Mouse (Mus musculus) midbrain, embryonic 11.5 days (tissue): ENCODE measurements around the gene Gm11634. TPM values are rescaled to one million over a fixed set of nuclear protein-coding genes. Genes with fewer than 3 reads are reported as not detected.
A peak's percentile ranks its signal among the peaks of the same experiment; 100 is the strongest.

ENCODE experiments used
- ATAC-seq: fragments of 200-750 bp; cut with Nextera tagmentation; 2 replicates; pipeline ENCODE4 v1.8.0; 2017; ENCODE audit warnings: moderate TSS enrichment, moderate library complexity; ENCODE audit not compliant: low FRiP score
- DNase-seq: peaks from one replicate; pipeline ENCODE4 v3.0.0; 2015; ENCODE audit warnings: low spot score; ENCODE audit errors: missing footprints
- H3K27ac ChIP-seq: fragments of 300-500 bp; sonication (generic); 2 replicates; pipeline ENCODE4 v1.5.1; 2014; ENCODE audit warnings: low read depth, low read length
- H3K27me3 ChIP-seq: fragments of 300-500 bp; sonication (generic); 2 replicates; pipeline ENCODE4 v1.6.1; 2014; ENCODE audit warnings: mild to moderate bottlenecking, low read length, moderate library complexity, mixed read lengths; ENCODE audit not compliant: control insufficient read depth, insufficient read depth
- H3K36me3 ChIP-seq: fragments of 300-500 bp; sonication (generic); 2 replicates; pipeline ENCODE4 v1.6.1; 2014; ENCODE audit warnings: mild to moderate bottlenecking, low read length, moderate library complexity, mixed read lengths; ENCODE audit not compliant: control insufficient read depth, insufficient read depth
- H3K4me1 ChIP-seq: fragments of 300-500 bp; sonication (generic); 2 replicates; pipeline ENCODE4 v1.6.1; 2014; ENCODE audit warnings: low read length; ENCODE audit not compliant: control insufficient read depth, insufficient read depth
- H3K4me2 ChIP-seq: fragments of 300-500 bp; sonication (generic); 2 replicates; pipeline ENCODE4 v1.6.1; 2014; ENCODE audit warnings: mild to moderate bottlenecking, moderate library complexity
- H3K4me3 ChIP-seq: fragments of 300-500 bp; sonication (generic); 2 replicates; pipeline ENCODE4 v1.5.1; 2014; ENCODE audit warnings: low read depth, low read length
- H3K9ac ChIP-seq: fragments of 300-500 bp; sonication (generic); 2 replicates; pipeline ENCODE4 v1.6.1; 2014; ENCODE audit warnings: low read length
- H3K9me3 ChIP-seq: fragments of 300-500 bp; sonication (generic); 2 replicates; pipeline ENCODE4 v1.6.1; 2016; ENCODE audit warnings: low read length; ENCODE audit not compliant: control insufficient read depth
- WGBS: fragments of 180-500 bp; shearing (Covaris S2); extraction: QIAGEN DNeasy Blood & Tissue Kit; methylation state at CpG from one replicate; pipeline ENCODE4 v1.1.7; 2014; 5-methylcytosine and 5-hydroxymethylcytosine counted together
- polyA plus RNA-seq: library from polyadenylated mRNA; unstranded; fragments of >200 nt; fragmentation: Nextera tagmentation; extraction: Ambion mirVana; gene quantifications from 2 replicates; pipeline ENCODE4 v1.2.1, GENCODE M21; 2014

Gm11634 gene
- polyA plus RNA-seq, 1 experiment from 2014 or later, result not detected

DNA sequence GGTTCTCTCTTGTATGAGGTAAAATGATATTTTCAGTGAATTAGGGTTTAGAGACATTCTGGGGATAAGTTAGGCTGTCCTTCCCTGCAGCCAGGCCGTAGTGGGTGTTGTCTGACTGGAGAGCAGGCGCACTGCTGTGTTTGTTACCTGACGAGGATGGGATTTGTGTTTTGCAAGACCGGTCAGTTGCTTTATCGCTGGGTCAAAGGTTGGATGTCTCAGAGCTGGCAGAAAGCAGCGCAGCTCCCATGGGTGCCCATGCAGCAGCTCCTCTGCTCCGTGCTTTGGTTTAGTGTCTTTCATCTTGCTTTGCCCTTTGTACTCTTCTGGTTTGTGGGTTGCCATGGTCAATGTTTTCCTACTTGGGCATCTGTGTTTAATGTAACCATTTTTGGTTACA lies 42.5 kb downstream of the Gm11634 start:
- H3K4me1 ChIP-seq, result peaks cover 14% of the 10 kb centered on the region
- no peak overlapping the region for H3K4me3 ChIP-seq
- 0 out of 2 replicates have a peak, but pooled peaks cover 5% of the 10 kb centered on the region for H3K36me3 ChIP-seq
- no peak overlapping the region for H3K4me2 ChIP-seq
- ATAC-seq (no peak), DNase-seq (no peak)
- 93% methylated on average over 7 of the region's 7 CpGs for WGBS
- no peak overlapping the region for H3K9ac ChIP-seq
- no peaks in the 10 kb centered on the region for H3K9me3 ChIP-seq
- no peaks in the 10 kb centered on the region for H3K27me3 ChIP-seq
- no peak overlapping the region for H3K27ac ChIP-seq

DNA sequence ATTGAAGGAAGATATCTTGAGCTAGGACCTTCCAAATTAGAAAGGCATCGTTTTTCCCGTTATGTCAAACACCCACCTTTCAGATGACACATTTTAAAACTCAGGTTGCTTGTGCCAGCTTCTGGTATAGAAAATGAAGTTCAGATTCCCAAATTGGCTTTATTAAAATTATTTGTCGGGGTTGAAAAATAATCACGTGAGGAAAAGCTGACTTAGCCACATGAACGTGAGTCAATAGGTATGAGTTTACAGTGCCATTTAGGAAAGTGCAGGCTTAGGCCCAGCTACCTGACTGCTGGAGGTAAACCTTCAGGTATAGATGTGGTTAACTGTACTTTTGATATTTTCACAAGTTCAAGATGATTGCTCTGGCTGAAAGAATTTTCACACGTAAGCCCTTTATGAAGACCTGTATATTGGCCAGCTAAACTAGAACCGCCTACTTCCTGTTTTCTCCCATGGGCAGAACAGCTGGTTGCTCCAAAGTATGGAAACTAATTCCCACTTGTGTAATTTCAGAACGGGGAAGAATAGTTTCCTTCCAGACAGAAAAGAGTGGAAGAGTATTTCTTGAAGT lies 45.6 kb downstream of the Gm11634 start:
- Histone ChIP-seq H3K36me3 (0 out of 2 replicates have a peak, but pooled peaks cover 5% of the 10 kb centered on the region), H3K9ac (peak overlapping the region; percentile 83), H3K4me1 (peaks cover 24% of the 10 kb centered on the region), H3K27ac (no peak overlapping the region), H3K9me3 (no peaks in the 10 kb centered on the region), H3K4me2 (peak overlapping the region; percentile 76), H3K4me3 (peak overlapping the region; percentile 80), H3K27me3 (no peaks in the 10 kb centered on the region)
- no peak for ATAC-seq
- no peak for DNase-seq
- 27% methylated on average over 8 of the region's 8 CpGs for WGBS

DNA sequence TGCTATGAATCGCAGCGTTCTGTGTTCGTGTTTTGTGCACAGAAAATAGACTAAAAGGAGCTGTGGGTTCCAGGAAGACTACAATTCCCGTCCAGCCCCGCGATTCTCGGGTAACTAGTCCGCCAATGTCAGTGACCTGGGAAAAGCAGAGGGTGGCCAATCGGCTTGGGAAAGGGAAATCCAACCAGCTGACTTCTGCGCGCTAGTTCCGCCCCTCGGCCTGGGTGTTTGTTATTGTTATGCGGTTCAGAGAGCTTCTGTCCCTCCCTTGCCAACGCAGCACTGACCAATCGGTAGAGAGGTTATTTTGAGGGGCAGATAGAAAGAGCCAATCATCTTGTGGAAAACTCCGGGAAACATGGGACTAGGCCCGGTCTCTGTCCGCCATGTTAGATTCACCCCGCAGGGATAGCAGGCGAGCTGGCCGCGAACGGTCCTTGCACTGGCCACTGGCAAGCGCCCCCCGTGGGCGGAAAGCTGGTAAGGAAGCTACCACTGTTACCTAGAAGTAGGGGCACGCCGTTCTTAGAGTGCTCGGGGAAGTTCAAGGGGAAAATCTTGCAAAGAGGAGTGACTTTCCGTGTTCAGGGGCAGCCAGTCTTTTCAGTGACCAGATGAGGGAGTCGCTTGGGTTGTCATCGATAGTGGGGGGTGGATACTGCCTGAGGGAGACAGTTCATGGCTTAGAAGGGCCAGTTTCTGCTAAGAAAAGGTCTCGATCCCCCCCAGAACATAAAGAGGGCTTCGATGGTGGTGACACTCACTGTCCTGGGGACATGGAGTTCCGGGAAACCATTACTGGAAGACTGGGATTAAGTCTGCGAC lies 46.4 kb downstream of the Gm11634 start:
- DNase-seq (peak; percentile 97), ATAC-seq (peak; percentile 97)
- H3K9ac ChIP-seq, result peak overlapping the region; percentile 83
- 0 out of 2 replicates have a peak, but pooled peaks cover 5% of the 10 kb centered on the region for H3K36me3 ChIP-seq
- peak overlapping the region; percentile 80 for H3K4me3 ChIP-seq
- peaks cover 24% of the 10 kb centered on the region for H3K4me1 ChIP-seq
- no peaks in the 10 kb centered on the region for H3K27me3 ChIP-seq
- H3K27ac ChIP-seq, result peak overlapping the region; percentile 87
- H3K4me2 ChIP-seq, result peak overlapping the region; percentile 76
- WGBS, result under 1% methylated on average over 37 of the region's 37 CpGs
- no peaks in the 10 kb centered on the region for H3K9me3 ChIP-seq

GRCm38 (mm10) chr11:101551751-101552475 lies 47.1 kb downstream of the Gm11634 start, which contains the start of the genes Brca1 and Nbr1:
Gene Brca1, minus strand, starts transcription at chr11:101551955.
Gene Nbr1, plus strand, starts transcription at chr11:101552149.
- peak within 1 kb of the TSS; percentile 80 for H3K4me3 ChIP-seq
- peak within 1 kb of the TSS; percentile 87 for H3K27ac ChIP-seq
- H3K4me2 ChIP-seq, result peak within 1 kb of the TSS; percentile 78
- ATAC-seq (peak; percentile 80), DNase-seq (peak; percentile 100)
- peaks cover 24% of the 10 kb centered on the region for H3K4me1 ChIP-seq
- H3K36me3 ChIP-seq, result 0 out of 2 replicates have a peak, but pooled peaks cover 3% of the 10 kb centered on the region
- H3K9me3 ChIP-seq, result no peaks in the 10 kb centered on the region
- no peaks in the 10 kb centered on the region for H3K27me3 ChIP-seq
- H3K9ac ChIP-seq, result peak within 1 kb of the TSS; percentile 83
- WGBS, result under 1% methylated on average over 43 of the region's 43 CpGs

DNA sequence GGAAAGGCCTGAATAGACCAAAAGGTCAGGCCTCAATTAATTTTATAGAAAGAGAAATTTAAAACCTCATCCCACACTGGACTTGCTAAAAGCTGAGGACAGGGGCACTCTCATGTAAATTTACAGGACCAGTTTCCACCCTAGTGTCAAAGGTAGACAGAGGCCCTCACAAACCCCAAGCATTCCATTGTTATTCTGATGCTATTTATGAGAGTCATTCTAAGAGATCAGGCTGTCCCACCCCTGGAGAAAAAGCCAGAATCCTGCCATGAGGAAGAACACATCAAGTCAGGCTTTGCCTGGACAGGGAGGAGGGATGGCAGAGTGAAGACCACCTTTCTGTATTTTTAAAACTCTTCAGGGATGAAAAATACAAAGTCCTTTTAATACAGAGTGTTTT lies 50.5 kb downstream of the Gm11634 start:
- Histone ChIP-seq H3K9me3 (no peaks in the 10 kb centered on the region), H3K9ac (no peak overlapping the region), H3K4me1 (peaks cover 12% of the 10 kb centered on the region), H3K36me3 (no peaks in the 10 kb centered on the region; the same call in 1 of the 2 replicates), H3K4me2 (no peak overlapping the region), H3K27ac (no peak overlapping the region), H3K4me3 (no peak overlapping the region), H3K27me3 (no peaks in the 10 kb centered on the region)
- DNase-seq (no peak), ATAC-seq (no peak)

DNA sequence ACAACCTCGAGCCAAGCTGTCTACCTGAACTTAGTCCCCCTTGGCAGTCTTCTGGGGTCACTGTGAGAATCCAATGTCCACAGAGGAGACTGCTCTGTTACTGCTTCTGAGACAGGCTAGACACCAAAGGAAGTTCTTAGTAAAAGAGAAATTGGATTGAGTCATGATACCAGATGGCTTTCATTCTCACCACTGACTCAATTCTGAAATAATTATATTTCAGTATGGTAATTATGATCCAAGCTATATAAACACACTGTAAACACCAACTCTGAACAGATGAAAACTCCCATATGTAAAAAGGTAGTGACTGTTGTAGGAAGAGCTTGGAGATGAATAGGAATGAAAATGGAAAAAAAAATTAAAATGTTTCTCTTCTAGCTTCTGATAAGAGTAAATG lies 54.9 kb downstream of the Gm11634 start:
- Histone ChIP-seq H3K9ac (no peak overlapping the region), H3K27me3 (no peaks in the 10 kb centered on the region), H3K4me2 (no peak overlapping the region), H3K36me3 (no peaks in the 10 kb centered on the region; the same call in 1 of the 2 replicates), H3K27ac (no peak overlapping the region), H3K9me3 (no peaks in the 10 kb centered on the region), H3K4me3 (no peak overlapping the region), H3K4me1 (no peaks in the 10 kb centered on the region)
- WGBS, result 95% methylated on average over 1 of the region's 1 CpGs
- DNase-seq (no peak), ATAC-seq (no peak)

Other genes starting within 250 kb of the Gm11634 start
- gene G6pc, start 231.7 kb downstream of the Gm11634 start, polyA plus RNA-seq, result not detected in 2 replicates
- 83.0 and 91.1 TPM in 2 replicates for gene Aarsd1, start 181.6 kb downstream of the Gm11634 start, polyA plus RNA-seq
- 7.6 and 9.9 TPM in 2 replicates for gene Gm27029, start 174.5 kb downstream of the Gm11634 start, polyA plus RNA-seq
- 12.6 and 15.0 TPM in 2 replicates for gene Rundc1, start 174.2 kb downstream of the Gm11634 start, polyA plus RNA-seq
- 1.7 and 2.4 TPM in 2 replicates for gene Ptges3l, start 173.9 kb downstream of the Gm11634 start, polyA plus RNA-seq
- gene Rpl27, start 157.0 kb downstream of the Gm11634 start, polyA plus RNA-seq, result 385 and 399 TPM in 2 replicates
- 2.7 and 4.1 TPM in 2 replicates for gene Ifi35, start 150.8 kb downstream of the Gm11634 start, polyA plus RNA-seq
- gene Rnd2, start 134.3 kb downstream of the Gm11634 start, polyA plus RNA-seq, result 35.5 and 37.5 TPM in 2 replicates
- gene Vat1, start 133.0 kb downstream of the Gm11634 start, polyA plus RNA-seq, result 43.5 and 47.6 TPM in 2 replicates
- 24.5 and 24.8 TPM in 2 replicates for gene Brca1, start 47.3 kb downstream of the Gm11634 start, polyA plus RNA-seq
- gene Nbr1, start 47.1 kb downstream of the Gm11634 start, polyA plus RNA-seq, result 91.0 and 93.8 TPM in 2 replicates
- 2.6 and 2.7 TPM in 2 replicates for gene Tmem106a, start 17.0 kb downstream of the Gm11634 start, polyA plus RNA-seq
- gene Rdm1, start 27.9 kb upstream of the Gm11634 start, polyA plus RNA-seq, result 44.0 and 44.8 TPM in 2 replicates
- gene Arl4d, start 66.3 kb upstream of the Gm11634 start, polyA plus RNA-seq, result 3.9 and 4.4 TPM in 2 replicates
- gene Dhx8, start 133.7 kb upstream of the Gm11634 start, polyA plus RNA-seq, result 39.2 and 41.1 TPM in 2 replicates
- 3.8 and 4.6 TPM in 2 replicates for gene Etv4, start 186.1 kb upstream of the Gm11634 start, polyA plus RNA-seq